Mouse (Mus musculus): ENCODE data around the gene Stra6. TPM values are rescaled to one million over a fixed set of nuclear protein-coding genes. Genes with fewer than 3 reads are reported as not detected.

Stra6 gene
- polyA plus RNA-seq, 1 experiment: 2.8 TPM

DNA sequence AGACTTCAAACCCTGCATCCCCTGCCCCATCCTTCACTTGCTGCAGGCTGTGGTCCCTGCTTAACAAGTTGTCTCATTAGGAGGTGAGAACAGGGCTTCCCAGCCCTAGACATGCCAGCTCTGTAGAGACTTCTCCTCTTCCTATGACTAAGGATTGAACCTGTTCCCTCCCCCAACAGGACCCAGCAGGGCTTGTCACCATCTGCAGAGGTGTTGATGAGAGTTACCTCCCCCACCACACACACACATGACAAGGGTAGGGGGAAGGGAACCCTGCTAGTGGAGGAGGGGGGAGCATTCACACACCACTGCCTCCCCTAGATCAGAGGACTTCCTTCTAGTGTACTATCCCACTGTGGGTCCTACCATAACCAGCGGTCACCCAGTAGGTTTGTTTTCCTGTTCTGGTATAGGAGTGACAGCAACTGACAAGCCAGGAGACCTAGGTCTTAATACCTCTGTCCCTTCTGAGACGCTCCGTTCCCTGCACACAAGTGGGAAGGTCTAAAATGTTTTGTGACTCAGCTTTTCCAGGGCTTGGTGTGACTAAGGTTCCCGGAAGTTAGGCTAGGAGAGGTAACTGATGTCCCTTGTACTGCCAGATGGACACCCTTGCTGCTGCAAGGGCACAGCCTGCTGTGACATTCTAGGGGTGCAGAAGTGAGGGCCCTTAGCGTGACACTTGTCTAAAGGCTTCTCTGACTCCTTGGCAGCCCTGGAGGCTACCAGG is 36.4 kb downstream of the Stra6 start:
- TF ChIP-seq CTCF (IDR thresholded peaks at IDR 0.05; ENCODE audit: borderline replicate concordance, insufficient read depth, low read depth, low read length) (no peak), POLR2A (IDR thresholded peaks at IDR 0.05; ENCODE audit: borderline replicate concordance, insufficient read depth, low read length) (no peak)
- H3K4me3 ChIP-seq (replicated peaks; ENCODE audit: insufficient read depth, low read depth, low read length): no peak overlapping the region
- 89% methylated on average over 5 of the region's 5 CpGs for WGBS
- no peaks in the 10 kb centered on the region for H3K27me3 ChIP-seq (ENCODE audit: control insufficient read depth, insufficient read depth, low read length)
- no peak for DNase-seq
- no peak overlapping the region for H3K27ac ChIP-seq (ENCODE audit: insufficient read depth, low read length)
- H3K4me1 ChIP-seq (ENCODE audit: control insufficient read depth, insufficient read depth, low read length): peaks cover 26% of the 10 kb centered on the region

DNA sequence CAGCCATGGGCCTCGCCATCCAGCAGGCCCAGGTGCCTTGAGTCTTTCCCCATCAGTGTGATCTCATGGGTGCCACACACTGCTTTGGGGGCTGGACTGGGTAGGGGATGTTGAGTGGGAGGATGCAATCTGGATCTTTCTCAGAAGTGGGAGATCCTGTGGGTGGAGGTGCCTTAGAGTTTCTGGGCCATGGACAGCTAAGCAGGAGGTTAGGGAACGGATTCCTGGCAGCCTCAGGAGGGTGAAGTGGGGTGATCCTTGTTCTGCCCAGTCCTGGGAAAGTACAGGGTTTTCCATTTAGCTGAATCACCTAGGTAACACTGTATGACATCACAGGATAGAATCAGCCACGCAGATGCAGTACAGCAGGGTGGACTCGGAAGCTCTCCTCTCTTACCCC is 38.4 kb downstream of the Stra6 start:
- Histone ChIP-seq H3K4me3 (replicated peaks; ENCODE audit: insufficient read depth, low read depth, low read length) (no peak overlapping the region), H3K27me3 (ENCODE audit: control insufficient read depth, insufficient read depth, low read length) (no peaks in the 10 kb centered on the region), H3K4me1 (ENCODE audit: control insufficient read depth, insufficient read depth, low read length) (peaks cover 15% of the 10 kb centered on the region), H3K27ac (ENCODE audit: insufficient read depth, low read length) (no peak overlapping the region)
- no peak for TF ChIP-seq CTCF (IDR thresholded peaks at IDR 0.05; ENCODE audit: borderline replicate concordance, insufficient read depth, low read depth, low read length)
- no peak for TF ChIP-seq POLR2A (IDR thresholded peaks at IDR 0.05; ENCODE audit: borderline replicate concordance, insufficient read depth, low read length)
- DNase-seq: no peak
- WGBS: 88% methylated on average over 4 of the region's 4 CpGs

DNA sequence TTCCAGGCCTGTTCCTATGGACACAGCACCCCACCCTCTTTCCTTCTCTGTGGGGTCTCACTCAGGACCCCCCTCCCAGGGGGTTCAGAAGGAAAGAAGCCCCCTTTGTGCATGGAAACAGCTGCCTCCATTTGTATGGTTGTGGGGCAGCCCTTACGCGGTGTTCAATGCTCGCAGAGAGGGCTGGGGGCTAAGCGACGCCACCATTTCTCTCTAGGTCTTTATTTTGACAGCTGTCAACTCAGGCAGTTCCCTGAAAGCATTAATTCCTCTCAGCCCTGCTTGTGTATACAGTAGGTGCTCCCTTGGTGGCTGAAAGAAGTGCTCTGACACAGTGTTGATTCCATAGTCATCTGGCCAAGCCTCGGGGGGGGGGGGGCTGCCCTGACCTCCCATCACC is 40.1 kb downstream of the Stra6 start:
- TF ChIP-seq POLR2A (IDR thresholded peaks at IDR 0.05; ENCODE audit: borderline replicate concordance, insufficient read depth, low read length) (no peak), CTCF (IDR thresholded peaks at IDR 0.05; ENCODE audit: borderline replicate concordance, insufficient read depth, low read depth, low read length) (no peak)
- Histone ChIP-seq H3K27ac (ENCODE audit: insufficient read depth, low read length) (no peak overlapping the region), H3K4me1 (ENCODE audit: control insufficient read depth, insufficient read depth, low read length) (peaks cover 8% of the 10 kb centered on the region), H3K27me3 (ENCODE audit: control insufficient read depth, insufficient read depth, low read length) (no peaks in the 10 kb centered on the region), H3K4me3 (replicated peaks; ENCODE audit: insufficient read depth, low read depth, low read length) (no peak overlapping the region)
- 91% methylated on average over 6 of the region's 6 CpGs for WGBS
- DNase-seq: no peak

DNA sequence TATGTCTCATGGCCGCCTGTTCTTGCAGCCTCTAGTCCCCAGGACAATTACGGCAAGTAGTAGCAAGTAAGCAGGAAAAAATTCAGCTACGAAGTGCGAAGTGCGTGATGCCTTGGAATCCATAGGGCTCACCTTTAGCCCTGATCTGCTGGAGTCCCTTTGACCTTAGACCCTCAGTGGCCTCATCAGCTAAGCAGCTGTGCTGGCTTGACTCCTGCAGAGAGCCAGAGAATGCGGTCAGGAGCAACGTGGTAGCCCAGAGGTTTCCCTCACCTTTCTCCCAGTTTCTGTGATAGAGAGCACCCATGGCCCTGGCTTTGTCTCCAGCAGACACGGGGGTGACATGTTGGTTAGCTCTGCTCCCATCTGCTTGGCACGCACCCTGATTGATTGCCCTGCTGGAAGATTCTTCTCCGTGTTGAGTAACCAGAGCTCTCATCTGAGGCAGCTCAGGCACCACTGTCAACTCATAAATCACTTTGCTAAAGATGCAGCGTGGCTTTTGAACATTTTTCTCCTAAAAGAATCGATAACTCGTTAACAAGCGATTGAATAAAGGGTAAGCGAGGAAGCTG is 42.1 kb downstream of the Stra6 start:
- Histone ChIP-seq H3K27ac (ENCODE audit: insufficient read depth, low read length) (no peak overlapping the region), H3K4me3 (replicated peaks; ENCODE audit: insufficient read depth, low read depth, low read length) (no peak overlapping the region), H3K27me3 (ENCODE audit: control insufficient read depth, insufficient read depth, low read length) (no peaks in the 10 kb centered on the region), H3K4me1 (ENCODE audit: control insufficient read depth, insufficient read depth, low read length) (peaks cover 22% of the 10 kb centered on the region)
- DNase-seq: no peak
- 92% methylated on average over 15 of the region's 15 CpGs for WGBS
- TF ChIP-seq POLR2A (IDR thresholded peaks at IDR 0.05; ENCODE audit: borderline replicate concordance, insufficient read depth, low read length) (no peak), CTCF (IDR thresholded peaks at IDR 0.05; ENCODE audit: borderline replicate concordance, insufficient read depth, low read depth, low read length) (no peak)

DNA sequence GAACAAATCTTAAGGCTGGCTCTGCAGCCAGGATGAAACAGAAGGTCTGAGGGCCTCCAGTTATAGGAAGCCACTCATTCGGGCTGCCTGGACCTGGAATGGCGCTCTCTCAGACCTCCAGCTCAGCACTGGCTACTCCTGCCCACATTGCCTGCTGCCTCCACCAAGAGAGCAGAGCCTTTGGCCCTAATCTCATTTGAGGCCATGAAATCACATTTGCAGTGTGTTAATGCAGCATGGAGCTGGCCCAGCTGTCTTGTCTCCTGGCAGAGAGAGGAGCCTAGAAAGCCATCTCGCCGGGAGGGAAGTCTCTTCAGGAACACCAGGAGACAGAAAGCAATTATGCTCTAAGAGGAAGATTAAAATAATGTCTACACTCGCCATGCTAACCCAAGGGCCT is 43.9 kb downstream of the Stra6 start:
- 39% methylated on average over 5 of the region's 5 CpGs for WGBS
- H3K27me3 ChIP-seq (ENCODE audit: control insufficient read depth, insufficient read depth, low read length): no peaks in the 10 kb centered on the region
- H3K4me3 ChIP-seq (replicated peaks; ENCODE audit: insufficient read depth, low read depth, low read length): no peak overlapping the region
- no peak for TF ChIP-seq POLR2A (IDR thresholded peaks at IDR 0.05; ENCODE audit: borderline replicate concordance, insufficient read depth, low read length)
- no peak for TF ChIP-seq CTCF (IDR thresholded peaks at IDR 0.05; ENCODE audit: borderline replicate concordance, insufficient read depth, low read depth, low read length)
- no peak for DNase-seq
- no peak overlapping the region for H3K27ac ChIP-seq (ENCODE audit: insufficient read depth, low read length)
- H3K4me1 ChIP-seq (ENCODE audit: control insufficient read depth, insufficient read depth, low read length): peaks cover 35% of the 10 kb centered on the region

DNA sequence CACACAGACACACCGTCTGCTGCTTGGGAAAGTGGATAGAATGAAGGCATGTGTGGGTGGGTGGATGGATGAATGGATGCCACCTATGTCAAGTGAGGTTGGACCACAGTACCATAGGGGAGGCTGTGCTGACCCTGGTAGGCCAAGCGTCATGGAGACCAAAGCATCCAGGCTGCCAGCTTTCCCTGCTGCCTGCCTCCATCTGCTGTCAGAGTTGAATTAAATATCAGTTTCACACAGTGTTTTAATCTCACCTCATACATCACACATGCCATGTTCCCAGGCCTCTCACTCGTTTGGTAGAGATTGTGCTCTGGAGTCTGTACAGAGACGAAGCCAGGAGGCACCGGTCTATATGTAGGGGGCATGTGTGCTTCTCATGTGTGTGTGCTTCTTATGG is 47.2 kb downstream of the Stra6 start:
- Histone ChIP-seq H3K27me3 (ENCODE audit: control insufficient read depth, insufficient read depth, low read length) (no peaks in the 10 kb centered on the region), H3K4me3 (replicated peaks; ENCODE audit: insufficient read depth, low read depth, low read length) (no peak overlapping the region), H3K27ac (ENCODE audit: insufficient read depth, low read length) (peak overlapping the region; percentile 35), H3K4me1 (ENCODE audit: control insufficient read depth, insufficient read depth, low read length) (peaks cover 40% of the 10 kb centered on the region)
- TF ChIP-seq POLR2A (IDR thresholded peaks at IDR 0.05; ENCODE audit: borderline replicate concordance, insufficient read depth, low read length) (no peak), CTCF (IDR thresholded peaks at IDR 0.05; ENCODE audit: borderline replicate concordance, insufficient read depth, low read depth, low read length) (no peak)
- 26% methylated on average over 5 of the region's 5 CpGs for WGBS
- peak; percentile 64 to 70 for DNase-seq

DNA sequence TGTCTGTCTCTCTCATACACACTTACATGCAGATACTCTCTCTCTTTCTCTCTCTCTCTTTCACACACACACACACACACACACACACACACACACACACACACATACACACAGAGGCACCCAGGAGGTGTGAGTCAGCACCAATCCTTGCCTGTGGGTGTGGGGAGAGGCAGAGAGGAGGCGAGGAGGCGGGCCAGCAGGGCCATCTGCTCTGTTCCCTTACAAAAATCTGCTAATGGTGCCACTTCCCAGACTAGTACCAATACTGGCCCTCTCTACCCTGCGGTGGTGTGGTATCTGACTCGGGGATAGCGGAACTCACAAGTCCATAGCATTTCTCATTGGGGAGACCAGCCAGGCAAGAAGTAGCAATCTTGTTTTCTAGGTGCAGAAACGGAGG is 47.8 kb downstream of the Stra6 start:
- peak; percentile 86 to 94 for DNase-seq
- Histone ChIP-seq H3K27me3 (ENCODE audit: control insufficient read depth, insufficient read depth, low read length) (no peaks in the 10 kb centered on the region), H3K4me3 (replicated peaks; ENCODE audit: insufficient read depth, low read depth, low read length) (no peak overlapping the region), H3K4me1 (ENCODE audit: control insufficient read depth, insufficient read depth, low read length) (peaks cover 40% of the 10 kb centered on the region), H3K27ac (ENCODE audit: insufficient read depth, low read length) (peak overlapping the region; percentile 40)
- 8% methylated on average over 6 of the region's 6 CpGs for WGBS
- TF ChIP-seq POLR2A (IDR thresholded peaks at IDR 0.05; ENCODE audit: borderline replicate concordance, insufficient read depth, low read length) (peak; percentile 24; the same call in 1 of the 2 replicates), CTCF (IDR thresholded peaks at IDR 0.05; ENCODE audit: borderline replicate concordance, insufficient read depth, low read depth, low read length) (no peak)

DNA sequence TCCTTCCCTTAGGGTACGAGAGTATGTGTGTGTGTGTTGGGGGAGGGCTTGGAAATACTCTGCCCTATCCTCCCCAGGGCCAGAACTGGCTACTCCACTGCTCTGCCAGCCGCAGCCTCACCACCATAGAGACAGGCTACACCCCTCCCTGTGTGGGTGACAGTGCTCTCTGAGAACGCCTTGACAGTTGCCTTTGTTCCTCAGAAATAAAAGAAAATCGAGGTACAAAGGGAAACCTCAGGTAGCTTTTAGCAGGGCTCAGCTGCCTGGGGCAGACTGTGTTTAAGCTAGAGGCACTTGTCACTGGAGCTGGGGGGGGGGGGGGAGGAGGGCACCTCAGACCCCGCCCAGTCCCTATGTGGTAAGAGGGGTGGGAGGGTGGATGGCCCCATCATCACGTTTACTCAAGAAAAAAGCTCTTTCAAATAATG is 48.7 kb downstream of the Stra6 start:
- DNase-seq: no peak

More for the DNA sequence above, 48.7 kb downstream of the Stra6 start:
- Histone ChIP-seq H3K4me3 (replicated peaks; ENCODE audit: insufficient read depth, low read depth, low read length) (no peak overlapping the region), H3K4me1 (ENCODE audit: control insufficient read depth, insufficient read depth, low read length) (peaks cover 39% of the 10 kb centered on the region), H3K27me3 (ENCODE audit: control insufficient read depth, insufficient read depth, low read length) (no peaks in the 10 kb centered on the region), H3K27ac (ENCODE audit: insufficient read depth, low read length) (no peak overlapping the region)
- WGBS: 48% methylated on average over 6 of the region's 6 CpGs
- TF ChIP-seq POLR2A (IDR thresholded peaks at IDR 0.05; ENCODE audit: borderline replicate concordance, insufficient read depth, low read length): no peak
- no peak for TF ChIP-seq CTCF (IDR thresholded peaks at IDR 0.05; ENCODE audit: borderline replicate concordance, insufficient read depth, low read depth, low read length)

Data from cerebellum, adult 2 months (tissue).